Mouse (Mus musculus): Measurements from ENCODE around the gene Impdh2. TPM values are rescaled to one million over a fixed set of nuclear protein-coding genes. Genes with fewer than 3 reads are reported as not detected.

The Impdh2 gene
- 101 and 110 TPM in 2 replicates for polyA plus RNA-seq (2015; fragmentation: Nextera tagmentation; extraction: Ambion mirVana)

DNA sequence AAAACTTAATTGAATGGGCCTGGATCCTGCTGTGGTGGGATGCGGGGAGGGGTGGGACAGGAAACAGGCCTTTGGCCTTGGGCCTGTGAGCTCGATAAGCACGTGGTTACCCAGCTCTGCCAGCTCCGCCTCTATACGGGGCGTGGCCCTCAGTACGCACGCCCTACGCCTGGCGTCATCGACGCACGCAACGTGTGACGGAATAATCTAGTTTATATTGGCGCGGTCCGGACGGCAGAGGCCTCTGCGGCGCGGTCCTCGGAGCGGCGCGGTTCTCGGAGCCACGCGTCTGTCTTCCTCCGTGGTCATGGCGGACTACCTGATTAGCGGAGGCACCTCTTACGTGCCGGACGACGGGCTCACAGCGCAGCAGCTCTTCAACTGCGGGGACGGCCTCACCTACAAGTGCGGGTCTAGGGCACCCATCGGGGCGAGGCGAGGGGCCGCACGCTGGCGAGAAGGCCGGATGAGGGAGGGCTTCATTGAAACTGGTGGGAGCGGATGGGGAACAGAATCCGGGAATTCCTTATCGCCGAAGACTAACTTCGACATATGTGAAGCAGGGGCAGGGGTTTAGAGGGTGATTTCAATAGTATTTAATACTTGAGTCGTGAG lies at the start of gene Impdh2:
Gene Impdh2 (plus strand): TSS at position 60 of the 615 bp plus-strand sequence.
- under 1% methylated on average over 48 of the region's 53 CpGs for WGBS
- H3K36me3 ChIP-seq (ENCODE audit: control insufficient read depth, insufficient read depth, low read length): peaks cover 45% of the 10 kb centered on the region

DNA sequence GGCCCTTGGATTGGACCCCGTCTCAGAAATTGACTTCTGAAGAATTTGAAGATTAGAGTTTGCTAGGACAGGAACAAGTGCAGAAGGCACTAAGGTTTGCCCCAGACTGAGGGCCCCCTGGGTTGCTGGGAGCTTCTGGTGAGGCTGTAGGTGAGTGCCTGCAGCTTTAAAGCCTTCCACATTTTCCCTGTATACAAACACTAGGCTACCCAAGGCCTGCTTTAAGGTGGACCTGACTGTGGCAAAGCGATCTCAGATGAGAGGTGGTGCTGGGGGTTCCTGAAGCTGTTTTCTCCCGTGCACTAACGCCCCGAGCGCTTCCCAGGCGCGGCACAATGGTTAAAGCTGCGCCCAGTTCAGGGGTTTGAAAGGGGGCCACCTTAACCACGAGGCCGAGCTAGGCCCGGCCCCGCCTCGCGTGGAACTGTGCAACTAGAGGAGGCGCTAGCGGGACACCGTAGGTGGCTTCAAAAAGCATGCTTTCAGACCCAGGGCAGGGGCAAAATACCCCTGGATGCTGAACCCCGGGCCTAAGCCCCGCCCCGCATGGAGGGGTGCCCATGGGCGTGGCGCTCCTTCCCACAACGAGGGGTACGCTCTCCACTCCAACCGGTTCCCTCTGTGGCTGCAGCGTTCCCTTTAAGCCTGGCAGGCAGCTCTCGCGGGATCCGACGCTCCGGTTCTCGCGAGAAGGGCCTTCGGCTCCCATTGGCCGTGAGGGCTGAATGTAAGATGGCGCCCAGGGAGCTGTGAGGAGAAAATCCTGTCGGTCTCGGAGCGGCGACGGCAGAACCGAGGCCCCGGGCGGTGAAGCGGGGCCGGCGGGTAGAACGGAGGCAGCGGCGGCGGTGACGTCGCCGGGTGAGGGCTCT lies 43.5 kb upstream of the Impdh2 start, which contains the start of gene Qrich1:
Gene Qrich1 (plus strand): TSS at position 427 of the 872 bp plus-strand sequence.
- peak within 1 kb of the TSS; percentile 96 for H3K9ac ChIP-seq (ENCODE audit: low read depth, low read length)
- H3K4me2 ChIP-seq (ENCODE audit: low read length): peak within 1 kb of the TSS; percentile 73
- peaks cover 21% of the 10 kb centered on the region for H3K36me3 ChIP-seq (ENCODE audit: control insufficient read depth, insufficient read depth, low read length)
- ATAC-seq: peak; percentile 96
- no peaks in the 10 kb centered on the region for H3K9me3 ChIP-seq (ENCODE audit: control insufficient read depth, low read length)
- no peaks in the 10 kb centered on the region for H3K27me3 ChIP-seq (replicated peaks; ENCODE audit: control insufficient read depth, insufficient read depth, low read length)
- peak within 1 kb of the TSS; percentile 91 for H3K4me3 ChIP-seq (ENCODE audit: low read length)
- peaks cover 22% of the 10 kb centered on the region for H3K4me1 ChIP-seq (ENCODE audit: control insufficient read depth, insufficient read depth, low read depth, low read length)
- H3K27ac ChIP-seq (ENCODE audit: low read depth, low read length): peak within 1 kb of the TSS; percentile 100
- 1% methylated on average over 52 of the region's 55 CpGs for WGBS

More for the DNA sequence above, at the start of gene Impdh2:
- no peaks in the 10 kb centered on the region for H3K9me3 ChIP-seq (ENCODE audit: control insufficient read depth, low read length)
- H3K27me3 ChIP-seq (replicated peaks; ENCODE audit: control insufficient read depth, insufficient read depth, low read length): no peaks in the 10 kb centered on the region
- H3K9ac ChIP-seq (ENCODE audit: low read depth, low read length): peak within 1 kb of the TSS; percentile 73
- peaks cover 13% of the 10 kb centered on the region for H3K4me1 ChIP-seq (ENCODE audit: control insufficient read depth, insufficient read depth, low read depth, low read length)
- peak within 1 kb of the TSS; percentile 55 for H3K4me3 ChIP-seq (ENCODE audit: low read length)
- peak within 1 kb of the TSS; percentile 67 for H3K4me2 ChIP-seq (ENCODE audit: low read length)
- peak within 1 kb of the TSS; percentile 75 for H3K27ac ChIP-seq (ENCODE audit: low read depth, low read length)
- peak; percentile 99 for ATAC-seq

DNA sequence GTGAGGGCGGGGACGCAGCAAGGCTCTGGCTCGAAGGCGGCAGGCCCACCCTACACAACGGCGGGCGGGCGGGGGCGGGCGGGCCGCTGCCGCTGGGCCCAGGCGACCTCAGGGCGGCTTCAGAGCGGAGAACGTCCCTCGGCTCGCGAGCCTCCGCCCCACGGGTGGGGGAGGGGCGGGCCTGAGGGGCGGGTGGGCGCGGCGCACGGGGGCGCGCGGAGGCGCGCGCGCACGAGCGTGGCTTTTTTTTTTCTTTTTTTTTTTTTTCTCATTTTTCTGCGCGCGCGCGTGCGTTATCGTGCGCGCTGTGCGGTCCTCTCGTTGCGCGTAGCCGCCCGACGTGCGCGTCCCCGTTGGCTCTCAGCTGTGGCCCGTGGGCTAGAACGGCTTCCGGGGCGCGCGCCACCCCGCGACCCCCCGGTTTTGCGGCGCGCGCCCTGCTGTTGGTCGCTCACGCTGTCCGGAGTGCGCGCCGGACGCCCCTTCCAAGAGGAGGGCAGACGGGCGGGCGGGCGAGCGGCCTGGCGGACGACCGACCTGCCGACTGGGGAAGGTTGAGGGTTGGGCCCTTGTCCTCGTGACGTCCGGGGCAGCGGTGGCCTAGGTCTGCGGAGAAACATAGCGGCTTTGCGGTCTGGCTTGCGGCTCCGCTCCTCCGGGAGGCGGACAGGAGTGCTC lies 42.7 kb upstream of the Impdh2 start:
- Histone ChIP-seq H3K4me1 (ENCODE audit: control insufficient read depth, insufficient read depth, low read depth, low read length) (peaks cover 22% of the 10 kb centered on the region), H3K27ac (ENCODE audit: low read depth, low read length) (peak overlapping the region; percentile 100), H3K4me3 (ENCODE audit: low read length) (peak overlapping the region; percentile 91), H3K4me2 (ENCODE audit: low read length) (peak overlapping the region; percentile 73), H3K9ac (ENCODE audit: low read depth, low read length) (peak overlapping the region; percentile 96), H3K36me3 (ENCODE audit: control insufficient read depth, insufficient read depth, low read length) (peaks cover 17% of the 10 kb centered on the region), H3K9me3 (ENCODE audit: control insufficient read depth, low read length) (no peaks in the 10 kb centered on the region), H3K27me3 (replicated peaks; ENCODE audit: control insufficient read depth, insufficient read depth, low read length) (no peaks in the 10 kb centered on the region)
- under 1% methylated on average over 69 of the region's 95 CpGs for WGBS
- ATAC-seq: peak; percentile 83

DNA sequence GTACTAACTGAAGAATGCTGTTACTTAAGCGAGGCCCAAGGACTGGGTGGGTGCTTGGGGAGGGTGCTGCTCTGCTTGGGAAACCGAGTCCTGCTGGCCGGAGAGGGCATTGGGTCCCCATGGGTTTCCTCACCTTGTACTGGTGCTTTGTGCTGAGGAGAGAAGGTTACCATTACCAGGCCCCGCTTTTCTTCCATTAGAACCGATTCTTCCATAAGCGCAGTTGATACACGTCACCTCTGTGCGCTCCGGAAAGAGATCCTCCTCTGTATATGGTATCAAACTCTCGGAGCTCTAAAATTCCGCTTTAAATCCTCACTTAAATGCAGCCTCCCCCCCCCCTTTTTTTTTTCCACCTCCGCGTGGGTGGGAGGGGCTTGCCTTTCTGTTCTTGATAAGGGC lies 42.2 kb upstream of the Impdh2 start:
- no peak for ATAC-seq
- peak overlapping the region; percentile 91 for H3K4me3 ChIP-seq (ENCODE audit: low read length)
- H3K27me3 ChIP-seq (replicated peaks; ENCODE audit: control insufficient read depth, insufficient read depth, low read length): no peaks in the 10 kb centered on the region
- 0% methylated on average over 11 of the region's 13 CpGs for WGBS
- peak overlapping the region; percentile 100 for H3K27ac ChIP-seq (ENCODE audit: low read depth, low read length)
- H3K9me3 ChIP-seq (ENCODE audit: control insufficient read depth, low read length): no peaks in the 10 kb centered on the region
- peaks cover 12% of the 10 kb centered on the region; the same call in 1 of the 2 replicates for H3K36me3 ChIP-seq (ENCODE audit: control insufficient read depth, insufficient read depth, low read length)
- peak overlapping the region; percentile 96 for H3K9ac ChIP-seq (ENCODE audit: low read depth, low read length)
- H3K4me2 ChIP-seq (ENCODE audit: low read length): peak overlapping the region; percentile 73
- peaks cover 22% of the 10 kb centered on the region for H3K4me1 ChIP-seq (ENCODE audit: control insufficient read depth, insufficient read depth, low read depth, low read length)

DNA sequence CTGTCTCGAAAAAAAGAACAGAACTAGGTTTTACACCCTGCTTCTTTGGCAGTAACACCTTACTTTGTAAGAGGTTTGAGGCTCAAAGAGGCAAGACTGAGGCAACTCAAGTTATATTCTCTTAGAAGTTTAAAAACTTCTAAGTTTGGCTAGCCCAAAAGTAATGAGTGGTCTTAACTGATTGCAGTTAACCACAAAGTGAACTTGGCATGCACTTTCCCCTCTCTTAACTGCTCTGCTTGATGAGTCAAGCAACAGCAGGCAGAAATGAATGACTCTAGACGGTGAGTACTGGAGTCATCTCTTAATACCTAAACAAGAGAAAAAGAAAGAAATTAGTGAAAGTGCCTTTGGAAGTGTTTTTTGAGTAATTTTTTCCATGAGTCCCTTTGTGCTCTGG lies 38.5 kb upstream of the Impdh2 start:
- no peak overlapping the region for H3K4me2 ChIP-seq (ENCODE audit: low read length)
- 93% methylated on average over 2 of the region's 2 CpGs for WGBS
- peaks cover 16% of the 10 kb centered on the region for H3K4me1 ChIP-seq (ENCODE audit: control insufficient read depth, insufficient read depth, low read depth, low read length)
- ATAC-seq: no peak
- no peaks in the 10 kb centered on the region for H3K36me3 ChIP-seq (ENCODE audit: control insufficient read depth, insufficient read depth, low read length)
- no peak overlapping the region for H3K27ac ChIP-seq (ENCODE audit: low read depth, low read length)
- no peak overlapping the region for H3K4me3 ChIP-seq (ENCODE audit: low read length)
- no peaks in the 10 kb centered on the region for H3K9me3 ChIP-seq (ENCODE audit: control insufficient read depth, low read length)
- H3K27me3 ChIP-seq (replicated peaks; ENCODE audit: control insufficient read depth, insufficient read depth, low read length): no peaks in the 10 kb centered on the region
- H3K9ac ChIP-seq (ENCODE audit: low read depth, low read length): no peak overlapping the region

DNA sequence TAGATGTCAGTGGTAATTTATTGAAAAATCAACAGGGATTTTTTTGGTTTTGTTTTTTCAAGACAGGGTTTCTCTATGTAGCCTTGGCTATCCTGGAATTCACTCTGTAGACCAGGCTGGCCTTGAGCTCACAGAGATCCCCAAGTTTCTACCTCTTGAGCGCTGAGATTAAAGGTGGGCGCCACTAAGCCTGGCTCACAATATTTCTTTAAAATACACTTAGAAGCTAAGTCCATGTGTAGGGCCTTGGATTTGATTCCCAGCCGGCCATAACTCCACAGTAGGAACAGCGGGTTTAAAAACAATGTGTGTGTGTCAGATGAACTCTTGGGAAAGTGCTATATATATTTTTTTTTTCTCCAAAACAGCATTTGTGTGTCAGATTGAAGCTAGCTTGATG lies 36.7 kb upstream of the Impdh2 start:
- no peak for ATAC-seq
- H3K4me2 ChIP-seq (ENCODE audit: low read length): no peak overlapping the region
- no peak overlapping the region for H3K9ac ChIP-seq (ENCODE audit: low read depth, low read length)
- WGBS: 98% methylated on average over 4 of the region's 4 CpGs
- no peaks in the 10 kb centered on the region for H3K9me3 ChIP-seq (ENCODE audit: control insufficient read depth, low read length)
- peaks cover 16% of the 10 kb centered on the region for H3K4me1 ChIP-seq (ENCODE audit: control insufficient read depth, insufficient read depth, low read depth, low read length)
- no peak overlapping the region for H3K27ac ChIP-seq (ENCODE audit: low read depth, low read length)
- H3K27me3 ChIP-seq (replicated peaks; ENCODE audit: control insufficient read depth, insufficient read depth, low read length): no peaks in the 10 kb centered on the region
- H3K4me3 ChIP-seq (ENCODE audit: low read length): no peak overlapping the region
- H3K36me3 ChIP-seq (ENCODE audit: control insufficient read depth, insufficient read depth, low read length): no peaks in the 10 kb centered on the region

DNA sequence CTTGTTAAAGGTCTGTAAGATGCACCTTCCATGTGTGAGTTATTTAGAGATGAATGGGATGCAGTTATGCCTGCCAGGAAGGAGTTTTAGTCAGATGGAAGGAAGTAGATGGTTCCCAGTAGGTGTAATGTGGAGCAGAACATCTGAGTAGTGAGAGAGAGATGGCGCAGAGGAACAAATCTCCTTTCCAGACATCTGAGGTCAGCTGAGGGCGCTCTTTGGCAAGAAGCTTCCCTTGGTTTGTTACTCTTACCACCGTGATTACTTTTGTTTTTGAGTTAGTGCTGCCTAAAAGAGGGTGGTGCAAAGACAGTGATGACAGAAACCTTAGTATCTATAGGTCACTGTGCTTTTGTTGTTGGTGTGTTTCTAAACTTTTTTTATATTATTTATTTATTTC lies 34.7 kb upstream of the Impdh2 start:
- Histone ChIP-seq H3K9me3 (ENCODE audit: control insufficient read depth, low read length) (no peaks in the 10 kb centered on the region), H3K27ac (ENCODE audit: low read depth, low read length) (no peak overlapping the region), H3K9ac (ENCODE audit: low read depth, low read length) (no peak overlapping the region), H3K4me1 (ENCODE audit: control insufficient read depth, insufficient read depth, low read depth, low read length) (no peaks in the 10 kb centered on the region; the same call in 1 of the 2 replicates), H3K27me3 (replicated peaks; ENCODE audit: control insufficient read depth, insufficient read depth, low read length) (no peaks in the 10 kb centered on the region), H3K4me2 (ENCODE audit: low read length) (no peak overlapping the region), H3K36me3 (ENCODE audit: control insufficient read depth, insufficient read depth, low read length) (peaks cover 4% of the 10 kb centered on the region; the same call in 1 of the 2 replicates), H3K4me3 (ENCODE audit: low read length) (no peak overlapping the region)
- 85% methylated on average over 3 of the region's 3 CpGs for WGBS
- ATAC-seq: no peak

DNA sequence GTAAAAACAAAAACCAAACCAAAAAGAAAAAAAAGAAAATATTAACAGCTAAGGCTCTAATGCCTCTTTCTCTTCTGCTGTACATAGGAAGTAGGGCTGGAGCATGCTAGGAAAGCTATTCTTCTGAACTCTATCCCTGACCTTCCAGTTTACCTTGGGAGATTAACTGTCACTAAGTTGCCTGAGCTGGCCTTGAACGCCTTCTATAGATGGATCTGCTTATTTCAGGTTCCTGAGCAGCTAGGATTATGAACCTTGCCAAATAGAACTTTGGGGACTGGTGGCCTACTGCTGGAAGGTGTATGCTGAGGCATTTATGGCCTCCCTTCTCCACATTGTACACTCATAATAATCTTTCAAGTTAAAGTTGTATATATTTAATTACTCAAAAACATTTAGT lies 29.1 kb upstream of the Impdh2 start:
- Histone ChIP-seq H3K36me3 (ENCODE audit: control insufficient read depth, insufficient read depth, low read length) (peaks cover 30% of the 10 kb centered on the region), H3K9ac (ENCODE audit: low read depth, low read length) (no peak overlapping the region), H3K9me3 (ENCODE audit: control insufficient read depth, low read length) (no peaks in the 10 kb centered on the region), H3K27ac (ENCODE audit: low read depth, low read length) (no peak overlapping the region), H3K27me3 (replicated peaks; ENCODE audit: control insufficient read depth, insufficient read depth, low read length) (no peaks in the 10 kb centered on the region), H3K4me2 (ENCODE audit: low read length) (no peak overlapping the region), H3K4me3 (ENCODE audit: low read length) (no peak overlapping the region), H3K4me1 (ENCODE audit: control insufficient read depth, insufficient read depth, low read depth, low read length) (no peaks in the 10 kb centered on the region)
- WGBS: 92% methylated on average over 1 of the region's 1 CpGs
- ATAC-seq: no peak

DNA sequence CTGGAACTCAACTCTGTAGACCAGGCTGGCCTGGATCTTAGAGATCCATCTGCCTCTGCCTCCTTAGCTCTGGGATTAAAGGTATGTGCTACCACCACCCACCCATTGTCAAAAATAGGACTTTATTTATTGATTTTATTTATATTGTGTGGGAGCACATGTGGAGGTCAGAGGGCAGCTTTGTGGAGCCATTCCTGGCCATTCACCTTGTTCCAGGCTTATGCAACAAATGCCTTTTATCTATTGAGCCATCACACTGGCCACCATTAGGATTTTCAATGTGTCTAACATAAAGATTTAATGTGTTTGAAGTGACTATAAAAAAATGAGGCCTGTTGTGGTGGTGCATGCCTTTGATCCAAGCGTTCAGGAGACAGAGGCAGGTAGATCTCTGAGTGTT lies 28.6 kb upstream of the Impdh2 start:
- H3K27ac ChIP-seq (ENCODE audit: low read depth, low read length): no peak overlapping the region
- H3K4me3 ChIP-seq (ENCODE audit: low read length): no peak overlapping the region
- no peaks in the 10 kb centered on the region for H3K27me3 ChIP-seq (replicated peaks; ENCODE audit: control insufficient read depth, insufficient read depth, low read length)
- no peak overlapping the region for H3K9ac ChIP-seq (ENCODE audit: low read depth, low read length)
- no peak for ATAC-seq
- no peak overlapping the region for H3K4me2 ChIP-seq (ENCODE audit: low read length)
- no peaks in the 10 kb centered on the region for H3K4me1 ChIP-seq (ENCODE audit: control insufficient read depth, insufficient read depth, low read depth, low read length)
- peaks cover 32% of the 10 kb centered on the region for H3K36me3 ChIP-seq (ENCODE audit: control insufficient read depth, insufficient read depth, low read length)
- H3K9me3 ChIP-seq (ENCODE audit: control insufficient read depth, low read length): no peaks in the 10 kb centered on the region
- WGBS: 93% methylated on average over 1 of the region's 1 CpGs
